Mouse (Mus musculus) 3T3-L1 (cell line): ENCODE measurements around the gene Avp.

Experiments
- DNase-seq: peaks from one replicate; pipeline ENCODE4 v3.0.0-alpha.2; 2015; ENCODE audit warnings: low read depth, low spot score

Avp gene

GRCm38 (mm10) chr2:130574960-130575359 lies 7.4 kb downstream of the Avp start:
- DNase-seq: no peak

GRCm38 (mm10) chr2:130569926-130570325 lies 12.4 kb downstream of the Avp start:
- no peak for DNase-seq

GRCm38 (mm10) chr2:130568921-130569320 lies 13.4 kb downstream of the Avp start:
- DNase-seq: no peak

- no peak for DNase-seq
Measured at GRCm38 (mm10) chr2:130564983-130565382, 17.4 kb downstream of the Avp start.

- DNase-seq: no peak
Measured at GRCm38 (mm10) chr2:130564063-130564462, 18.3 kb downstream of the Avp start.

- peak; percentile 96 for DNase-seq
Measured at GRCm38 (mm10) chr2:130563212-130564055, 18.9 kb downstream of the Avp start, which contains the start of gene Mrps26. TSS of gene Mrps26 (plus strand) at chr2:130563742.

GRCm38 (mm10) chr2:130558015-130558414 lies 24.3 kb downstream of the Avp start:
- DNase-seq: peak; percentile 49

- no peak for DNase-seq
Measured at GRCm38 (mm10) chr2:130557462-130557861, 24.9 kb downstream of the Avp start.

- DNase-seq: no peak
Measured at GRCm38 (mm10) chr2:130556292-130556691, 26.1 kb downstream of the Avp start.

GRCm38 (mm10) chr2:130554841-130555240 lies 27.5 kb downstream of the Avp start:
- DNase-seq: no peak

- no peak for DNase-seq
Measured at GRCm38 (mm10) chr2:130546957-130547356, 35.4 kb downstream of the Avp start.

GRCm38 (mm10) chr2:130540266-130540665 lies 42.1 kb downstream of the Avp start:
- DNase-seq: no peak

GRCm38 (mm10) chr2:130538876-130539546 lies 43.3 kb downstream of the Avp start:
- DNase-seq: peak; percentile 56

GRCm38 (mm10) chr2:130536890-130537289 lies 45.5 kb downstream of the Avp start:
- DNase-seq: no peak

GRCm38 (mm10) chr2:130535017-130535416 lies 47.3 kb downstream of the Avp start:
- no peak for DNase-seq

GRCm38 (mm10) chr2:130532201-130532600 lies 50.2 kb downstream of the Avp start:
- DNase-seq: no peak
